Mouse (Mus musculus): ENCODE results near the gene Ccdc50. TPM values are rescaled to one million over a fixed set of nuclear protein-coding genes. Genes with fewer than 3 reads are reported as not detected.

Ccdc50 gene
- 4.4 and 5.1 TPM in 2 replicates for polyA plus RNA-seq (2012; rRNA removed)

GRCm38 (mm10) chr16:27388761-27389451, at the start of gene Ccdc50:
Ccdc50 (plus strand) TSS chr16:27388869.

GRCm38 (mm10) chr16:27370191-27370590, 18.5 kb upstream of the Ccdc50 start, which contains the start of gene Uts2b:
Uts2b (minus strand) TSS chr16:27370239.

Other genes starting within 250 kb of the Ccdc50 start
- gene Ostn, start 81.4 kb upstream of the Ccdc50 start, polyA plus RNA-seq (2012; rRNA removed), result 0.06 TPM in 1 of 2 replicates, not detected in the other
- gene Uts2b, start 18.6 kb upstream of the Ccdc50 start, polyA plus RNA-seq (2012; rRNA removed), result not detected in 2 replicates